Mouse (Mus musculus) heart, adult 2 months (tissue): ENCODE measurements around the gene Gm28042. TPM values are rescaled to one million over a fixed set of nuclear protein-coding genes. Genes with fewer than 3 reads are reported as not detected.
A peak's percentile ranks its signal among the peaks of the same experiment; 100 is the strongest.

Experiments used
- DNase-seq, 2 experiments: peaks; one replicate each; pipeline ENCODE4 v3.0.0; 2021
- H3K27ac ChIP-seq: fragments of 200-600 bp; 2 replicates; pipeline ENCODE4 v1.8.1; 2022
- H3K27me3 ChIP-seq: fragments of 200-500 bp; 2 replicates; pipeline ENCODE4 v1.6.1; 2012; ENCODE audit warnings: mild to moderate bottlenecking, low read length, inconsistent platforms, mixed read lengths; ENCODE audit not compliant: control insufficient read depth, insufficient read depth
- H3K36me3 ChIP-seq: fragments of 200-500 bp; 2 replicates; pipeline ENCODE4 v1.6.1; 2012; ENCODE audit warnings: low read length, inconsistent platforms; ENCODE audit not compliant: control insufficient read depth, insufficient read depth
- H3K4me1 ChIP-seq: fragments of 200-500 bp; 2 replicates; pipeline ENCODE4 v1.6.1; 2011; ENCODE audit warnings: low read length; ENCODE audit not compliant: control insufficient read depth, insufficient read depth
- H3K4me3 ChIP-seq: fragments of 200-600 bp; 2 replicates; pipeline ENCODE4 v1.8.1; 2022
- H3K79me2 ChIP-seq: fragments of 200-500 bp; replicated peaks from 2 replicates; pipeline ENCODE4 v1.6.1; 2012; ENCODE audit warnings: mild to moderate bottlenecking, inconsistent platforms, low read length, moderate library complexity, mixed read lengths; ENCODE audit not compliant: control insufficient read depth, insufficient read depth
- H3K9ac ChIP-seq: fragments of 200-500 bp; 2 replicates; pipeline ENCODE4 v1.6.1; 2012; ENCODE audit warnings: low read depth, mild to moderate bottlenecking, control low read depth, inconsistent platforms, low read length, mixed read lengths
- CTCF ChIP-seq: fragments of 200-600 bp; IDR thresholded peaks from 2 replicates; pipeline ENCODE4 v1.8.1; 2022; ENCODE audit warnings: antibody characterized with exemption, mild to moderate bottlenecking, moderate library complexity
- EP300 ChIP-seq: fragments of 200-500 bp; IDR thresholded peaks from 2 replicates; pipeline ENCODE4 v1.6.1; 2011; ENCODE audit warnings: low read depth, low read length, control low read depth; ENCODE audit not compliant: insufficient read depth
- POLR2A ChIP-seq: fragments of 200-500 bp; IDR thresholded peaks from 2 replicates; pipeline ENCODE4 v1.6.1; 2011; ENCODE audit warnings: mild to moderate bottlenecking, low read depth, low read length, control low read depth; ENCODE audit not compliant: insufficient read depth
- WGBS: fragments of 180-500 bp; shearing (Covaris S2); methylation state at CpG from one replicate; pipeline ENCODE4 v1.1.7; 2018; 5-methylcytosine and 5-hydroxymethylcytosine counted together
- intact Hi-C: fragments of 180-260 bp; cut with DNase I; formaldehyde crosslinking; loops from one replicate; pipeline ENCODE4 v1.15.1; 2025
- polyA plus RNA-seq: library from polyadenylated mRNA; depleted of rRNA; stranded (reverse); fragments of >200 nt; gene quantifications from 2 replicates; pipeline ENCODE4 v1.2.3, GENCODE M21; 2012
- total RNA-seq, 2 experiments: library from RNA; stranded (reverse); gene quantifications; 2 replicates each; pipeline ENCODE4 v1.2.3; 2021

The Gm28042 gene
- total and polyA plus RNA-seq, 3 experiments: 0.55 to 2.2 (median 0.77) TPM

- no peak for DNase-seq
- intact Hi-C loops: loop anchor here (5.0 kb wide), 1 partner anchor 92 kb away; the partner anchor contains the start of gene Mapkbp1
- H3K27ac ChIP-seq: no peak overlapping the region
- H3K27me3 ChIP-seq: no peaks in the 10 kb centered on the region
- no peak overlapping the region for H3K4me3 ChIP-seq
- 79% methylated on average over 6 of the region's 6 CpGs for WGBS
- peak; percentile 23 for TF ChIP-seq CTCF
- no peak for TF ChIP-seq EP300
- no peak overlapping the region for H3K9ac ChIP-seq
- no peaks in the 10 kb centered on the region for H3K36me3 ChIP-seq
- H3K79me2 ChIP-seq: no peaks in the 10 kb centered on the region
- peaks cover 2% of the 10 kb centered on the region for H3K4me1 ChIP-seq
Measured at GRCm38 (mm10) chr2:120064639-120065038, 37.3 kb downstream of the Gm28042 start.

GRCm38 (mm10) chr2:120065243-120065642, 38.0 kb downstream of the Gm28042 start:
- no peak overlapping the region for H3K4me3 ChIP-seq
- no peaks in the 10 kb centered on the region for H3K36me3 ChIP-seq
- peaks cover 2% of the 10 kb centered on the region for H3K4me1 ChIP-seq
- H3K27ac ChIP-seq: no peak overlapping the region
- no peaks in the 10 kb centered on the region for H3K27me3 ChIP-seq
- WGBS: 91% methylated on average over 10 of the region's 10 CpGs
- TF ChIP-seq EP300 (no peak), POLR2A (no peak), CTCF (no peak)
- no peak for DNase-seq
- no peak overlapping the region for H3K9ac ChIP-seq
- H3K79me2 ChIP-seq: no peaks in the 10 kb centered on the region
- intact Hi-C loops: loop anchor here (5.0 kb wide), 1 partner anchor 93 kb away; the partner anchor contains the start of gene Mapkbp1

GRCm38 (mm10) chr2:120066224-120066623, 38.9 kb downstream of the Gm28042 start:
- no peak overlapping the region for H3K27ac ChIP-seq
- intact Hi-C loops: loop anchor here (5.0 kb wide), 1 partner anchor 94 kb away; the partner anchor contains the start of gene Mapkbp1
- no peak for DNase-seq
- TF ChIP-seq POLR2A (no peak), CTCF (no peak), EP300 (no peak)
- H3K4me3 ChIP-seq: no peak overlapping the region
- H3K4me1 ChIP-seq: no peaks in the 10 kb centered on the region
- no peaks in the 10 kb centered on the region for H3K36me3 ChIP-seq
- H3K27me3 ChIP-seq: no peaks in the 10 kb centered on the region
- H3K79me2 ChIP-seq: no peaks in the 10 kb centered on the region
- H3K9ac ChIP-seq: no peak overlapping the region
- 63% methylated on average over 3 of the region's 3 CpGs for WGBS

- Histone ChIP-seq H3K27me3 (no peaks in the 10 kb centered on the region), H3K4me3 (no peak overlapping the region), H3K27ac (no peak overlapping the region), H3K9ac (no peak overlapping the region), H3K79me2 (no peaks in the 10 kb centered on the region), H3K4me1 (no peaks in the 10 kb centered on the region), H3K36me3 (no peaks in the 10 kb centered on the region)
- no peak for TF ChIP-seq POLR2A
- peak; percentile 76 for TF ChIP-seq CTCF
- 0 out of 2 replicates have a peak, but pooled peaks have one; percentile 20 for TF ChIP-seq EP300
- 56% methylated on average over 16 of the region's 16 CpGs for WGBS
- intact Hi-C loops: loop anchor here (5.0 kb wide), 1 partner anchor 97 kb away; the partner anchor contains the start of gene Mapkbp1
- peak in 1 of 2 experiments; percentile 33 for DNase-seq
Measured at GRCm38 (mm10) chr2:120068555-120069465, 41.5 kb downstream of the Gm28042 start.

GRCm38 (mm10) chr2:120069466-120069990, 42.2 kb downstream of the Gm28042 start:
- Histone ChIP-seq H3K27ac (no peak overlapping the region), H3K4me3 (no peak overlapping the region), H3K79me2 (no peaks in the 10 kb centered on the region), H3K36me3 (no peaks in the 10 kb centered on the region), H3K27me3 (no peaks in the 10 kb centered on the region), H3K4me1 (no peaks in the 10 kb centered on the region), H3K9ac (no peak overlapping the region)
- intact Hi-C loops: loop anchor here (5.0 kb wide), 1 partner anchor 97 kb away; the partner anchor contains the start of gene Mapkbp1
- 63% methylated on average over 8 of the region's 8 CpGs for WGBS
- DNase-seq: no peak
- TF ChIP-seq POLR2A (no peak), EP300 (no peak), CTCF (no peak)

GRCm38 (mm10) chr2:120074096-120074495, 46.8 kb downstream of the Gm28042 start:
- H3K4me1 ChIP-seq: no peaks in the 10 kb centered on the region
- 90% methylated on average over 4 of the region's 4 CpGs for WGBS
- intact Hi-C loops: no loop called here
- H3K27ac ChIP-seq: no peak overlapping the region
- TF ChIP-seq POLR2A: no peak
- no peak for TF ChIP-seq EP300
- TF ChIP-seq CTCF: no peak
- DNase-seq: no peak
- no peaks in the 10 kb centered on the region for H3K36me3 ChIP-seq
- H3K27me3 ChIP-seq: no peaks in the 10 kb centered on the region
- H3K79me2 ChIP-seq: no peaks in the 10 kb centered on the region
- no peak overlapping the region for H3K9ac ChIP-seq
- H3K4me3 ChIP-seq: no peak overlapping the region
